Comparison of ENCODE assay signal across 8 mouse cellular contexts in genomic region chr14:33313624-33314023, GRCm38 (mm10).
DNase-seq lines count a peak whose midpoint lies in the region; ATAC-seq and TF ChIP-seq lines count a peak whose summit lies in the region.

No protein-coding gene starts in this region.

- H3K9ac ChIP-seq in limb, embryonic 15.5 days = no peak overlapping the region

- peak; percentile 82 for ATAC-seq in common myeloid progenitor, adult 5-6 weeks (replicated peaks; ENCODE audit: low read depth, poor library complexity, severe bottlenecking)
- peak; percentile 49; the same call in 1 of the 2 replicates for ATAC-seq in limb, embryonic 15.5 days (ENCODE audit: insufficient number of reproducible peaks, low FRiP score, low TSS enrichment, low read depth)

- no peaks in the 10 kb centered on the region for H3K9me3 ChIP-seq in limb, embryonic 15.5 days

- no peak overlapping the region for H3K4me2 ChIP-seq in limb, embryonic 15.5 days

- H3K4me1 ChIP-seq in limb, embryonic 15.5 days = peaks cover 17% of the 10 kb centered on the region
- no peaks in the 10 kb centered on the region for H3K4me1 ChIP-seq in thymus, adult 2 months (replicated peaks; ENCODE audit: control insufficient read depth, insufficient read depth, low read length)

- no peak for TF ChIP-seq POLR2A in thymus, adult 2 months (IDR thresholded peaks at IDR 0.05; ENCODE audit: control insufficient read depth, extremely low read depth, insufficient read depth, low read length, poor library complexity)

- H3K27me3 ChIP-seq in limb, embryonic 15.5 days = peaks cover 13% of the 10 kb centered on the region; the same call in 1 of the 2 replicates
- no peaks in the 10 kb centered on the region; the same call in 1 of the 2 replicates for H3K27me3 ChIP-seq in thymus, adult 2 months (ENCODE audit: control insufficient read depth, insufficient read depth, low read length)

- WGBS in limb, embryonic 15.5 days = 0% methylated on average over 4 of the region's 4 CpGs
- 1% methylated on average over 4 of the region's 4 CpGs for WGBS in thymus, adult 2 months

- intact Hi-C loops in gastrocnemius, postnatal 36 days (cut with DNase I) = loop anchor here (2.0 to 5.0 kb wide), 2 partner anchors 57 to 134 kb away; partner anchors contain the start of gene Mapk8

- no peak overlapping the region for H3K27ac ChIP-seq in limb, embryonic 15.5 days
- no peak overlapping the region for H3K27ac ChIP-seq in thymus, adult 2 months (ENCODE audit: control insufficient read depth, insufficient read depth, low read length)

- no peaks in the 10 kb centered on the region for H3K36me3 ChIP-seq in limb, embryonic 15.5 days
- H3K36me3 ChIP-seq in thymus, adult 2 months (ENCODE audit: control insufficient read depth, insufficient read depth, low read length) = no peaks in the 10 kb centered on the region

- H3K4me3 ChIP-seq in limb, embryonic 15.5 days = no peak overlapping the region
- H3K4me3 ChIP-seq in thymus, adult 2 months (ENCODE audit: control insufficient read depth, insufficient read depth, low read length) = no peak overlapping the region

- peak; percentile 69 for DNase-seq in 416B (ENCODE audit: low read depth)
- peak; percentile 76 for DNase-seq in R1 (ENCODE audit: low read depth, low spot score)
- peak; percentile 28 to 41 for DNase-seq in gastrocnemius, postnatal 36 days
- peak; percentile 68 for DNase-seq in kidney, adult 9 months
- peak; percentile 14 to 42 for DNase-seq in natural killer cell, adult 2 months (ENCODE audit: low spot score in 2 of 2)
- peak; percentile 55 for DNase-seq in thymus, adult 2 months

- peak; percentile 70; the same call in 1 of the 2 replicates for TF ChIP-seq CTCF in thymus, adult 2 months (IDR thresholded peaks at IDR 0.05; ENCODE audit: borderline replicate concordance, control insufficient read depth, extremely low read depth, insufficient read depth, low read length, poor library complexity)
